Mouse (Mus musculus) liver (tissue): ENCODE results near the gene Tex36.

Experiments used
- DNase-seq: peaks from one replicate; pipeline ENCODE4 v3.0.0-alpha.2; 2020; ENCODE audit warnings: mixed read lengths

The Tex36 gene

GRCm38 (mm10) chr7:133602058-133602457, at the start of gene Tex36:
Gene Tex36, minus strand, starts transcription at chr7:133602158.
- DNase-seq: no peak

- DNase-seq: no peak
Observed at GRCm38 (mm10) chr7:133645716-133646115, 43.8 kb upstream of the Tex36 start.

- no peak for DNase-seq
Observed at GRCm38 (mm10) chr7:133638821-133639220, 36.9 kb upstream of the Tex36 start.

GRCm38 (mm10) chr7:133638306-133638705, 36.3 kb upstream of the Tex36 start:
- DNase-seq: no peak

GRCm38 (mm10) chr7:133637361-133638305, 35.7 kb upstream of the Tex36 start, which contains the start of gene Edrf1:
Gene Edrf1, plus strand, starts transcription at chr7:133637543.
- peak; percentile 99 for DNase-seq

GRCm38 (mm10) chr7:133636738-133637352, 34.9 kb upstream of the Tex36 start:
- peak; percentile 87 for DNase-seq

- DNase-seq: no peak
Observed at GRCm38 (mm10) chr7:133634932-133635650, 33.1 kb upstream of the Tex36 start.

GRCm38 (mm10) chr7:133632476-133632875, 30.5 kb upstream of the Tex36 start:
- peak; percentile 60 for DNase-seq

GRCm38 (mm10) chr7:133630821-133631220, 28.9 kb upstream of the Tex36 start:
- no peak for DNase-seq

GRCm38 (mm10) chr7:133627184-133627936, 25.4 kb upstream of the Tex36 start:
- DNase-seq: no peak

- no peak for DNase-seq
Observed at GRCm38 (mm10) chr7:133623226-133623625, 21.3 kb upstream of the Tex36 start.

- no peak for DNase-seq
Observed at GRCm38 (mm10) chr7:133620721-133621120, 18.8 kb upstream of the Tex36 start.

GRCm38 (mm10) chr7:133612981-133613380, 11.0 kb upstream of the Tex36 start:
- no peak for DNase-seq

- DNase-seq: no peak
Observed at GRCm38 (mm10) chr7:133609585-133609984, 7.6 kb upstream of the Tex36 start.

GRCm38 (mm10) chr7:133608631-133609340, 6.8 kb upstream of the Tex36 start:
- no peak for DNase-seq

GRCm38 (mm10) chr7:133607883-133608575, 6.1 kb upstream of the Tex36 start:
- DNase-seq: no peak

- DNase-seq: no peak
Observed at GRCm38 (mm10) chr7:133607331-133607730, 5.4 kb upstream of the Tex36 start.

GRCm38 (mm10) chr7:133604427-133605081, 2.6 kb upstream of the Tex36 start:
- no peak for DNase-seq

- no peak for DNase-seq
Observed at GRCm38 (mm10) chr7:133603156-133603555, 1.2 kb upstream of the Tex36 start.

GRCm38 (mm10) chr7:133600558-133600957, 1.4 kb downstream of the Tex36 start:
- no peak for DNase-seq

- DNase-seq: no peak
Observed at GRCm38 (mm10) chr7:133591750-133592149, 10.2 kb downstream of the Tex36 start.
